Mouse (Mus musculus) CH12.LX (cell line): ENCODE measurements around the gene Ubc. TPM values are rescaled to one million over a fixed set of nuclear protein-coding genes. Genes with fewer than 3 reads are reported as not detected.

Experiments
- DNase-seq: peaks from one replicate; pipeline ENCODE4 v3.0.0-alpha.2; 2013; ENCODE audit errors: extremely low read depth
- H3K27ac ChIP-seq: 2 replicates; pipeline ENCODE4 v1.5.1; 2012; ENCODE audit warnings: low read depth, mild to moderate bottlenecking, control low read depth, moderate library complexity; ENCODE audit not compliant: insufficient read depth
- H3K27me3 ChIP-seq: replicated peaks from 2 replicates; pipeline ENCODE3; 2012; ENCODE audit warnings: inconsistent platforms
- H3K36me3 ChIP-seq, 2 experiments: replicated peaks in 1 of 2; 2 replicates each; pipeline versions ENCODE3 to v1.6.1; 2012; ENCODE audit warnings: inconsistent platforms in 1 of 2, low read length in 1 of 2, mild to moderate bottlenecking in 1 of 2, mixed read lengths in 1 of 2, moderate library complexity in 1 of 2; ENCODE audit not compliant: control insufficient read depth in 1 of 2, insufficient read depth in 1 of 2
- H3K4me1 ChIP-seq, 2 experiments: 2 replicates each; pipeline ENCODE4 v1.6.1; 2012; ENCODE audit warnings: inconsistent platforms in 1 of 2, moderate library complexity in 1 of 2; ENCODE audit not compliant: insufficient read depth in 2 of 2, control insufficient read depth in 1 of 2
- H3K4me2 ChIP-seq: 2 replicates; pipeline ENCODE4 v1.6.1; 2012; ENCODE audit warnings: low read depth, mild to moderate bottlenecking, control low read depth; ENCODE audit not compliant: poor library complexity, insufficient read depth, severe bottlenecking
- H3K4me3 ChIP-seq, 3 experiments: fragments of 150-350 bp in 1 of 3; sonication (generic) in 1 of 3; replicated peaks in 1 of 3; 2 replicates each; pipeline versions ENCODE3 to v1.5.1; 2011 to 2012; ENCODE audit warnings: low read depth in 2 of 3, low read length in 2 of 3, mild to moderate bottlenecking in 2 of 3, moderate library complexity in 2 of 3, control low read depth in 1 of 3, improper control_type of control experiment in 1 of 3, inconsistent platforms in 1 of 3, mixed read lengths in 1 of 3; ENCODE audit not compliant: poor library complexity in 1 of 3
- H3K79me2 ChIP-seq: replicated peaks from 2 replicates; pipeline ENCODE4 v1.6.1; 2012; ENCODE audit warnings: mild to moderate bottlenecking, moderate library complexity; ENCODE audit not compliant: control insufficient read depth, poor library complexity, insufficient read depth, severe bottlenecking; ENCODE audit errors: extremely low read depth
- H3K9ac ChIP-seq: 2 replicates; pipeline ENCODE4 v1.6.1; 2012; ENCODE audit warnings: low read depth, mild to moderate bottlenecking, control low read depth, moderate library complexity; ENCODE audit not compliant: insufficient read depth
- H3K9me3 ChIP-seq: replicated peaks from 2 replicates; pipeline ENCODE3; 2012; ENCODE audit warnings: low read length, inconsistent platforms, mixed read lengths
- BHLHE40 ChIP-seq: IDR thresholded peaks from 2 replicates; pipeline ENCODE4 v1.6.1; 2011; ENCODE audit warnings: mild to moderate bottlenecking, low read depth, low read length, improper control_type of control experiment
- CTCF ChIP-seq, 2 experiments: IDR thresholded peaks in 1 of 2; conservative IDR thresholded peaks in 1 of 2; 2 replicates each; pipeline ENCODE4 v1.5.1; 2011 to 2012; ENCODE audit warnings: low read depth in 2 of 2, low read length in 2 of 2, improper control_type of control experiment in 1 of 2, inconsistent platforms in 1 of 2, mild to moderate bottlenecking in 1 of 2, moderate library complexity in 1 of 2
- ELF1 ChIP-seq: IDR thresholded peaks from 2 replicates; pipeline ENCODE4 v1.6.1; 2014; ENCODE audit warnings: low read depth, mild to moderate bottlenecking, inconsistent platforms, low read length, improper control_type of control experiment
- EP300 ChIP-seq: IDR thresholded peaks from 2 replicates; pipeline ENCODE4 v1.6.1; 2011; ENCODE audit warnings: low read length, improper control_type of control experiment
- HCFC1 ChIP-seq: IDR thresholded peaks from 2 replicates; pipeline ENCODE4 v1.6.1; 2012; ENCODE audit warnings: low read depth, mild to moderate bottlenecking, inconsistent platforms, low read length, improper control_type of control experiment
- IRF4 ChIP-seq: IDR thresholded peaks from 2 replicates; pipeline ENCODE4 v1.6.1; 2014; ENCODE audit warnings: low read depth, mild to moderate bottlenecking, inconsistent platforms, low read length, improper control_type of control experiment
- JUN ChIP-seq: IDR thresholded peaks from 2 replicates; pipeline ENCODE4 v1.6.1; 2011; ENCODE audit warnings: low read depth, mild to moderate bottlenecking, low read length, improper control_type of control experiment, moderate library complexity; ENCODE audit not compliant: insufficient read depth
- JUND ChIP-seq: conservative IDR thresholded peaks from 2 replicates; pipeline ENCODE4 v1.6.1; 2011; ENCODE audit warnings: low read depth, low read length, improper control_type of control experiment
- KAT2A ChIP-seq: IDR thresholded peaks from 2 replicates; pipeline ENCODE4 v1.6.1; 2012; ENCODE audit warnings: low read length, improper control_type of control experiment, inconsistent platforms; ENCODE audit not compliant: insufficient replicate concordance
- MAFK ChIP-seq: IDR thresholded peaks from 2 replicates; pipeline ENCODE4 v1.6.1; 2011; ENCODE audit warnings: low read length, improper control_type of control experiment; ENCODE audit not compliant: insufficient replicate concordance
- MAX ChIP-seq: IDR thresholded peaks from 2 replicates; pipeline ENCODE4 v1.6.1; 2011; ENCODE audit warnings: low read length, improper control_type of control experiment
- MAZ ChIP-seq: IDR thresholded peaks from 2 replicates; pipeline ENCODE4 v1.6.1; 2012; ENCODE audit warnings: low read depth, mild to moderate bottlenecking, inconsistent platforms, low read length, improper control_type of control experiment, moderate library complexity
- MXI1 ChIP-seq: IDR thresholded peaks from 2 replicates; pipeline ENCODE4 v1.6.1; 2011; ENCODE audit warnings: mild to moderate bottlenecking, low read depth, low read length, improper control_type of control experiment
- NELFE ChIP-seq: IDR thresholded peaks from 2 replicates; pipeline ENCODE4 v1.6.1; 2011; ENCODE audit warnings: low read depth, low read length, improper control_type of control experiment
- NRF1 ChIP-seq: IDR thresholded peaks from 2 replicates; pipeline ENCODE4 v1.6.1; 2014; ENCODE audit warnings: low read depth, mild to moderate bottlenecking, inconsistent platforms, low read length, improper control_type of control experiment, moderate library complexity
- PAX5 ChIP-seq: IDR thresholded peaks from 2 replicates; pipeline ENCODE4 v1.6.1; 2012; ENCODE audit warnings: low read length, inconsistent platforms, mixed read lengths
- POLR2AphosphoS2 ChIP-seq: IDR thresholded peaks from 2 replicates; pipeline ENCODE4 v1.6.1; 2011; ENCODE audit warnings: low read depth, low read length, improper control_type of control experiment
- RAD21 ChIP-seq: IDR thresholded peaks from 2 replicates; pipeline ENCODE4 v1.6.1; 2011; ENCODE audit warnings: low read depth, mild to moderate bottlenecking, low read length, improper control_type of control experiment, moderate library complexity
- RCOR1 ChIP-seq: conservative IDR thresholded peaks from 2 replicates; pipeline ENCODE4 v1.6.1; 2012; ENCODE audit warnings: low read depth, mild to moderate bottlenecking, inconsistent platforms, low read length, improper control_type of control experiment
- SIN3A ChIP-seq: IDR thresholded peaks from 2 replicates; pipeline ENCODE4 v1.6.1; 2012; ENCODE audit warnings: low read length, improper control_type of control experiment, inconsistent platforms
- SMC3 ChIP-seq: IDR thresholded peaks from 2 replicates; pipeline ENCODE4 v1.6.1; 2011; ENCODE audit warnings: low read depth, low read length, improper control_type of control experiment
- UBTF ChIP-seq: IDR thresholded peaks from 2 replicates; pipeline ENCODE4 v1.6.1; 2012; ENCODE audit warnings: low read depth, mild to moderate bottlenecking, inconsistent platforms, low read length, improper control_type of control experiment, moderate library complexity
- USF2 ChIP-seq: conservative IDR thresholded peaks from 2 replicates; pipeline ENCODE4 v1.6.1; 2011; ENCODE audit warnings: low read depth, low read length, improper control_type of control experiment
- ZC3H11A ChIP-seq: IDR thresholded peaks from 2 replicates; pipeline ENCODE4 v1.6.1; 2012; ENCODE audit warnings: low read depth, mild to moderate bottlenecking, inconsistent platforms, low read length, improper control_type of control experiment
- ZKSCAN1 ChIP-seq: IDR thresholded peaks from 2 replicates; pipeline ENCODE4 v1.6.1; 2012; ENCODE audit warnings: low read depth, inconsistent platforms, low read length, improper control_type of control experiment, borderline replicate concordance
- ZMIZ1 ChIP-seq: IDR thresholded peaks from 2 replicates; pipeline ENCODE4 v1.6.1; 2012; ENCODE audit warnings: low read depth, mild to moderate bottlenecking, inconsistent platforms, low read length, improper control_type of control experiment
- ZNF384 ChIP-seq: IDR thresholded peaks from 2 replicates; pipeline ENCODE4 v1.6.1; 2012; ENCODE audit warnings: low read depth, low read length, improper control_type of control experiment, inconsistent platforms
- dilution Hi-C: fragments of 300-500 bp; cut with MboI; formaldehyde crosslinking; loops from 2 replicates; pipeline ENCODE4 v1.14.3; 2020; ENCODE audit warnings: low sequenced_read_pairs; ENCODE audit not compliant: extremely low pct_unique_long_range_greater_than_20kb, extremely low pct_ligation_motif_present
- in situ Hi-C: fragments of 300-500 bp; cut with MboI; formaldehyde crosslinking; loops from 3 replicates; pipeline ENCODE4 v1.14.3; 2019; ENCODE audit warnings: low sequenced_read_pairs, low pct_ligation_motif_present, low pct_unique_long_range_greater_than_20kb, mixed read lengths
- polyA plus RNA-seq: library from polyadenylated mRNA; unstranded; fragments of >175 nt; gene quantifications from 2 replicates; pipeline ENCODE4 v1.2.1, GENCODE M21; 2012; ENCODE audit warnings: low read depth; ENCODE audit not compliant: insufficient read length
- total RNA-seq, 2 experiments: library from RNA; depleted of rRNA; stranded (reverse); fragments of 300-350 nt in 1 of 2; fragments of >200 nt in 1 of 2; gene quantifications; 2 replicates each; pipeline ENCODE4 v1.2.3; 2012 to 2014

Ubc gene
- total and polyA plus RNA-seq, 3 experiments: 466 to 803 (median 656) TPM

GRCm38 (mm10) chr5:125349391-125349790, 40.6 kb downstream of the Ubc start:
- H3K4me3 ChIP-seq: no peak overlapping the region
- no peak overlapping the region for H3K9ac ChIP-seq

GRCm38 (mm10) chr5:125348487-125348886, 41.5 kb downstream of the Ubc start:
- DNase-seq: peak; percentile 75
- H3K36me3 ChIP-seq: no peaks in the 10 kb centered on the region
- H3K4me3 ChIP-seq: no peak overlapping the region
- H3K4me1 ChIP-seq: peaks cover 5 to 43% of the 10 kb centered on the region in 2 experiments
- dilution Hi-C loops (no loop called here), in situ Hi-C loops (loop anchor here (10.0 kb wide), 1 partner anchor 444 kb away; no protein-coding TSS in a partner anchor)
- H3K4me2 ChIP-seq: peak overlapping the region; percentile 41; the same call in 1 of the 2 replicates
- no peaks in the 10 kb centered on the region for H3K79me2 ChIP-seq
- H3K27me3 ChIP-seq: peaks cover 4% of the 10 kb centered on the region
- no peak overlapping the region for H3K27ac ChIP-seq
- H3K9me3 ChIP-seq: peaks cover 6% of the 10 kb centered on the region
- no peak overlapping the region for H3K9ac ChIP-seq
- TF ChIP-seq BHLHE40: no peak
- no peak for TF ChIP-seq IRF4
- TF ChIP-seq KAT2A: no peak
- no peak for TF ChIP-seq MXI1
- TF ChIP-seq ELF1: no peak
- TF ChIP-seq MAZ: no peak
- TF ChIP-seq EP300: no peak
- TF ChIP-seq NRF1: no peak
- TF ChIP-seq ZMIZ1: no peak
- TF ChIP-seq ZC3H11A: no peak
- no peak for TF ChIP-seq UBTF
- peak; percentile 63 for TF ChIP-seq RAD21
- TF ChIP-seq MAX: no peak
- TF ChIP-seq MAFK: no peak
- peak; percentile 64 for TF ChIP-seq SMC3
- TF ChIP-seq CTCF (conservative IDR thresholded peaks at IDR 0.05 in 1 of 2, IDR thresholded peaks at IDR 0.05 in 1 of 2; ENCODE audit: low read depth in 2 of 2, low read length in 2 of 2): peak; percentile 81 to 91
- TF ChIP-seq HCFC1: 0 out of 2 replicates have a peak, but pooled peaks have one; percentile 7
- TF ChIP-seq JUND: no peak
- TF ChIP-seq NELFE: 0 out of 2 replicates have a peak, but pooled peaks have one; percentile 29
- no peak for TF ChIP-seq PAX5

More at GRCm38 (mm10) chr5:125349391-125349790, 40.6 kb downstream of the Ubc start:
- in situ Hi-C loops: loop anchor here (10.0 kb wide), 1 partner anchor 445 kb away; no protein-coding TSS in a partner anchor
- Histone ChIP-seq H3K9me3 (peaks cover 10% of the 10 kb centered on the region), H3K27me3 (peaks cover 4% of the 10 kb centered on the region), H3K4me1 (peaks cover 5 to 43% of the 10 kb centered on the region in 2 experiments), H3K27ac (no peak overlapping the region), H3K36me3 (no peaks in the 10 kb centered on the region), H3K4me2 (no peak overlapping the region), H3K79me2 (no peaks in the 10 kb centered on the region)
- no peak for DNase-seq
- dilution Hi-C loops: no loop called here
- no peak for TF ChIP-seq ZKSCAN1
- TF ChIP-seq USF2: no peak
- no peak for TF ChIP-seq JUN
- TF ChIP-seq HCFC1: no peak
- no peak for TF ChIP-seq POLR2AphosphoS2
- no peak for TF ChIP-seq BHLHE40
- TF ChIP-seq SIN3A: no peak
- TF ChIP-seq MAFK: no peak
- no peak for TF ChIP-seq NELFE
- TF ChIP-seq MXI1: no peak
- no peak for TF ChIP-seq RCOR1
- TF ChIP-seq KAT2A: no peak
- TF ChIP-seq ZNF384: no peak
- no peak for TF ChIP-seq ZMIZ1
